27 mouse cellular contexts compared by ENCODE assay signal in the genomic region with DNA sequence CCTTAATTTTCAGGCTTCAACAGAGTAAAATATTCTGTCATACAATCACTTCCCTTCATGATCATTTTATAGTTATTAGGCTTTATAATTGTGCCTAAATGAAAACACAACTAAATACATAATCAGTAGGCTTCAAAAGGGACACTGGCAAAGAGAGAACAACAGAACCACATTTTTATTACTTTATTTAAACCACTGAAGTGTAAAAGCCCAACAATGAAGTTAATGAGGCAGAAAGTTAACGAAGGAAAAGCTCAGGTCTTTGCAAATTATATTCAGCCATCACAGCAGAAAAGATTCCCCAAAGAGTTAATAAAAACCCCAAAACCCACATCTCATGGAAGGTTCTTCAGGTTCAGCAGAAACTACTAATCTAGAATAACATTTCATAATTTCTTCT. TPM values are rescaled to one million over a fixed set of nuclear protein-coding genes. Genes with fewer than 3 reads are reported as not detected.
A peak's percentile ranks its signal among the peaks of the same experiment; 100 is the strongest.
DNase-seq lines count a peak whose midpoint lies in the region; ATAC-seq lines count a peak whose summit lies in the region.
"Had no signal": no experiment of that assay in that cellular context is flagged by ENCODE, and none has a peak within 500 bp of the region (broad histone marks: within the 10 kb centered on the region; RNA-seq: fewer than 3 reads in every experiment).

No protein-coding gene starts in this region.

- peak; percentile 6 for DNase-seq in embryonic facial prominence, embryonic 14.5 days (ENCODE audit: low spot score)
- no peak for DNase-seq in embryonic facial prominence, embryonic 10.5 days (ENCODE audit: low spot score)
- peak; percentile 90 for DNase-seq in Muller cell, postnatal 12 days (ENCODE audit: inconsistent ontology term)
- peak; percentile 86 for DNase-seq in retina, embryonic 14.5 days (ENCODE audit: low spot score)
- peak; percentile 8 for DNase-seq in retina, postnatal 7 days (ENCODE audit: low read depth, low spot score)
- DNase-seq in left cerebral cortex, adult 11 months (ENCODE audit: low spot score), result no peak
- no peak for DNase-seq in adrenal gland, postnatal 14 days
- DNase-seq: adrenal gland, adult 2 months; adrenal gland, postnatal 10 days; adrenal gland, postnatal 36 days; B cell, adult 2 months; cerebellum, adult 11 months; cerebellum, adult 18-20 months; cerebellum, adult 8-10 months; cerebellum, adult 9-11 months; cerebellum, postnatal 14 days; cerebellum, postnatal 36 days; embryo, embryonic 11 days had no signal

- H3K27me3 ChIP-seq in embryonic facial prominence, embryonic 14.5 days (replicated peaks; ENCODE audit: control insufficient read depth, insufficient read depth, low read length), result no peaks in the 10 kb centered on the region
- H3K27me3 ChIP-seq in embryonic facial prominence, embryonic 10.5 days (replicated peaks; ENCODE audit: low read depth, poor library complexity, severe bottlenecking), result no peaks in the 10 kb centered on the region
- H3K27me3 ChIP-seq: CH12.LX; embryonic facial prominence, embryonic 12.5 days; embryonic facial prominence, embryonic 15.5 days; forebrain, embryonic 13.5 days had no signal

- H3K27ac ChIP-seq in embryonic facial prominence, embryonic 14.5 days (replicated peaks; ENCODE audit: low read depth, low read length), result no peak overlapping the region
- H3K27ac ChIP-seq in embryonic facial prominence, embryonic 10.5 days (replicated peaks), result no peak overlapping the region
- H3K27ac ChIP-seq: embryonic facial prominence, embryonic 12.5 days; embryonic facial prominence, embryonic 15.5 days; forebrain, embryonic 10.5 days; forebrain, embryonic 13.5 days had no signal

- no peak for ATAC-seq in embryonic facial prominence, embryonic 14.5 days (ENCODE audit: low read depth)
- ATAC-seq: CD4-positive, CD25-positive, alpha-beta regulatory T cell, adult 4 months; forebrain, embryonic 13.5 days; forebrain, embryonic 16.5 days had no signal

- H3K9ac ChIP-seq in embryonic facial prominence, embryonic 14.5 days (ENCODE audit: low read depth, low read length), result no peak overlapping the region
- H3K9ac ChIP-seq: embryonic facial prominence, embryonic 12.5 days; embryonic facial prominence, embryonic 15.5 days; forebrain, embryonic 13.5 days had no signal

- H3K4me1 ChIP-seq in embryonic facial prominence, embryonic 14.5 days (ENCODE audit: control insufficient read depth, insufficient read depth, low read length), result no peaks in the 10 kb centered on the region
- no peaks in the 10 kb centered on the region for H3K4me1 ChIP-seq in embryonic facial prominence, embryonic 10.5 days
- H3K4me1 ChIP-seq: embryonic facial prominence, embryonic 12.5 days; embryonic facial prominence, embryonic 15.5 days had no signal

- H3K4me2 ChIP-seq in embryonic facial prominence, embryonic 14.5 days (ENCODE audit: low read depth, low read length), result no peak overlapping the region
- H3K4me2 ChIP-seq: embryonic facial prominence, embryonic 12.5 days; embryonic facial prominence, embryonic 15.5 days; forebrain, embryonic 13.5 days had no signal

- no peak overlapping the region for H3K4me3 ChIP-seq in embryonic facial prominence, embryonic 14.5 days (ENCODE audit: low read depth, low read length)
- H3K4me3 ChIP-seq in embryonic facial prominence, embryonic 10.5 days, result no peak overlapping the region
- H3K4me3 ChIP-seq: embryonic facial prominence, embryonic 12.5 days; embryonic facial prominence, embryonic 15.5 days; erythroblast, embryonic 14.5 days; forebrain, embryonic 10.5 days; forebrain, embryonic 13.5 days had no signal

- peaks cover 20% of the 10 kb centered on the region for H3K36me3 ChIP-seq in embryonic facial prominence, embryonic 14.5 days (ENCODE audit: control insufficient read depth, insufficient read depth, low read length)
- H3K36me3 ChIP-seq in embryonic facial prominence, embryonic 10.5 days (replicated peaks), result peaks cover 8% of the 10 kb centered on the region

- 79% methylated on average over 1 of the region's 1 CpGs for WGBS in embryonic facial prominence, embryonic 14.5 days
- 65% methylated on average over 1 of the region's 1 CpGs for WGBS in embryonic facial prominence, embryonic 10.5 days

- no peaks in the 10 kb centered on the region for H3K9me3 ChIP-seq in embryonic facial prominence, embryonic 14.5 days (ENCODE audit: control insufficient read depth, low read length)
- H3K9me3 ChIP-seq in embryonic facial prominence, embryonic 10.5 days, result no peaks in the 10 kb centered on the region
- H3K9me3 ChIP-seq: embryonic facial prominence, embryonic 12.5 days; embryonic facial prominence, embryonic 15.5 days; forebrain, embryonic 10.5 days; forebrain, embryonic 13.5 days; G1E had no signal

RNA-seq across cellular contexts. Expression of gene Sec22a, which starts 33.3 kb away (rescaled TPM):
- 43.2 and 51.2 TPM in 2 replicates for polyA plus RNA-seq in embryonic facial prominence, embryonic 14.5 days (2014; fragmentation: Nextera tagmentation; extraction: Ambion mirVana)
- 32.3 and 32.4 TPM in 2 replicates for polyA plus RNA-seq in embryonic facial prominence, embryonic 10.5 days (2016; fragmentation: Nextera tagmentation; extraction: Ambion mirVana)
- 24.4 and 24.9 TPM in 2 replicates for total RNA-seq in adrenal gland, postnatal 14 days (2021)

Comparison
In these comparisons a context has a peak if more than half of its experiments do, and no peak if none do; other contexts are left out.
1. DNase-seq: peak in embryonic facial prominence, embryonic 14.5 days (single experiment), Muller cell, postnatal 12 days (single experiment), retina, embryonic 14.5 days (single experiment) and retina, postnatal 7 days (single experiment); none in embryonic facial prominence, embryonic 10.5 days (single experiment), left cerebral cortex, adult 11 months (single experiment) and adrenal gland, postnatal 14 days (single experiment).